Mouse (Mus musculus) MEL (cell line): ENCODE results near the gene Edc3. TPM values are rescaled to one million over a fixed set of nuclear protein-coding genes. Genes with fewer than 3 reads are reported as not detected.

Experiments used
- DNase-seq: peaks from one replicate; pipeline ENCODE4 v3.0.0; 2011; ENCODE audit warnings: low read depth, low spot score
- H3K27ac ChIP-seq: 2 replicates; pipeline ENCODE4 v1.5.1; 2012; ENCODE audit warnings: low read depth, mild to moderate bottlenecking, control low read depth, low read length, moderate library complexity; ENCODE audit not compliant: control insufficient read depth
- H3K27me3 ChIP-seq, 2 experiments: fragments of 150-350 bp in 1 of 2; sonication (generic) in 1 of 2; 2 replicates each; pipeline ENCODE4 v1.6.1; 2012; ENCODE audit warnings: low read length in 2 of 2, mild to moderate bottlenecking in 2 of 2, improper control_type of control experiment in 1 of 2, moderate library complexity in 1 of 2; ENCODE audit not compliant: insufficient read depth in 2 of 2, control insufficient read depth in 1 of 2
- H3K36me3 ChIP-seq, 2 experiments: 2 replicates each; pipeline ENCODE4 v1.6.1; 2012 to 2014; ENCODE audit warnings: low read length in 2 of 2, improper control_type of control experiment in 1 of 2, inconsistent platforms in 1 of 2, mild to moderate bottlenecking in 1 of 2; ENCODE audit not compliant: insufficient read depth in 2 of 2, control insufficient read depth in 1 of 2
- H3K4me1 ChIP-seq, 2 experiments: fragments of 150-350 bp in 1 of 2; sonication (generic) in 1 of 2; 2 replicates each; pipeline ENCODE4 v1.6.1; 2012; ENCODE audit warnings: low read length in 2 of 2, improper control_type of control experiment in 1 of 2, mild to moderate bottlenecking in 1 of 2; ENCODE audit not compliant: insufficient read depth in 2 of 2, control insufficient read depth in 1 of 2
- H3K4me3 ChIP-seq, 2 experiments: fragments of 150-350 bp in 1 of 2; sonication (generic) in 1 of 2; 2 replicates each; pipeline ENCODE4 v1.5.1; 2012; ENCODE audit warnings: low read depth in 2 of 2, low read length in 2 of 2, mild to moderate bottlenecking in 2 of 2, moderate library complexity in 2 of 2, control low read depth in 1 of 2, improper control_type of control experiment in 1 of 2; ENCODE audit not compliant: control insufficient read depth in 1 of 2, insufficient read depth in 1 of 2
- H3K79me2 ChIP-seq: 2 replicates; pipeline ENCODE4 v1.6.1; 2012; ENCODE audit warnings: mild to moderate bottlenecking, low read length, moderate library complexity; ENCODE audit not compliant: control insufficient read depth, poor library complexity, insufficient read depth
- H3K9ac ChIP-seq: 2 replicates; pipeline ENCODE4 v1.6.1; 2012; ENCODE audit warnings: low read depth, mild to moderate bottlenecking, control low read depth, low read length, moderate library complexity; ENCODE audit not compliant: control insufficient read depth, poor library complexity, severe bottlenecking
- H3K9me3 ChIP-seq: fragments of 150-350 bp; sonication (generic); replicated peaks from 2 replicates; pipeline ENCODE4 v1.6.1; 2012; ENCODE audit warnings: mild to moderate bottlenecking, low read length, improper control_type of control experiment, moderate library complexity; ENCODE audit not compliant: insufficient read depth
- CHD1 ChIP-seq: IDR thresholded peaks from 2 replicates; pipeline ENCODE4 v1.6.1; 2012; ENCODE audit warnings: low read depth, mild to moderate bottlenecking, inconsistent platforms, low read length, improper control_type of control experiment
- CTCF ChIP-seq, 3 experiments: IDR thresholded peaks in 2 of 3; conservative IDR thresholded peaks in 1 of 3; 2 replicates each; pipeline ENCODE4 v1.5.1; 2011 to 2012; ENCODE audit warnings: low read length in 3 of 3, low read depth in 2 of 3, mild to moderate bottlenecking in 2 of 3, improper control_type of control experiment in 1 of 3, inconsistent platforms in 1 of 3, mixed read lengths in 1 of 3, moderate library complexity in 1 of 3; ENCODE audit not compliant: control insufficient read depth in 1 of 3, insufficient read depth in 1 of 3, poor library complexity in 1 of 3, severe bottlenecking in 1 of 3
- E2F4 ChIP-seq: IDR thresholded peaks from 2 replicates; pipeline ENCODE4 v1.6.1; 2011; ENCODE audit warnings: low read depth, low read length, improper control_type of control experiment, borderline replicate concordance
- EP300 ChIP-seq, 2 experiments: IDR thresholded peaks; 2 replicates each; pipeline ENCODE4 v1.6.1; 2011; ENCODE audit warnings: improper control_type of control experiment in 2 of 2, low read length in 2 of 2, low read depth in 1 of 2, mild to moderate bottlenecking in 1 of 2
- GABPA ChIP-seq: IDR thresholded peaks from 2 replicates; pipeline ENCODE4 v1.6.1; 2012; ENCODE audit warnings: low read depth, mild to moderate bottlenecking, inconsistent platforms, low read length, improper control_type of control experiment, moderate library complexity
- JUND ChIP-seq: IDR thresholded peaks from 2 replicates; pipeline ENCODE4 v1.6.1; 2011; ENCODE audit warnings: low read depth, mild to moderate bottlenecking, improper control_type of control experiment, low read length
- MAFK ChIP-seq: IDR thresholded peaks from 2 replicates; pipeline ENCODE4 v1.6.1; 2011; ENCODE audit warnings: low read depth, mild to moderate bottlenecking, low read length, improper control_type of control experiment, borderline replicate concordance
- MAX ChIP-seq: IDR thresholded peaks from 2 replicates; pipeline ENCODE4 v1.6.1; 2011; ENCODE audit warnings: low read length, improper control_type of control experiment
- MAZ ChIP-seq: IDR thresholded peaks from 2 replicates; pipeline ENCODE4 v1.6.1; 2012; ENCODE audit warnings: low read depth, mild to moderate bottlenecking, inconsistent platforms, low read length, improper control_type of control experiment
- MEF2A ChIP-seq: IDR thresholded peaks from 2 replicates; pipeline ENCODE4 v1.6.1; 2014; ENCODE audit warnings: low read depth, mild to moderate bottlenecking, inconsistent platforms, low read length, improper control_type of control experiment; ENCODE audit not compliant: poor library complexity, insufficient replicate concordance, severe bottlenecking; ENCODE audit errors: extremely low read depth
- MXI1 ChIP-seq: IDR thresholded peaks from 2 replicates; pipeline ENCODE4 v1.6.1; 2011; ENCODE audit warnings: mild to moderate bottlenecking, low read depth, low read length, improper control_type of control experiment
- MYB ChIP-seq: IDR thresholded peaks from 2 replicates; pipeline ENCODE4 v1.6.1; 2011; ENCODE audit warnings: mild to moderate bottlenecking, low read depth, low read length, improper control_type of control experiment
- MYC ChIP-seq: IDR thresholded peaks from 2 replicates; pipeline ENCODE4 v1.6.1; 2011; ENCODE audit warnings: low read depth, mild to moderate bottlenecking, low read length, improper control_type of control experiment, moderate library complexity
- NELFE ChIP-seq: IDR thresholded peaks from 2 replicates; pipeline ENCODE4 v1.6.1; 2011; ENCODE audit warnings: low read depth, low read length, improper control_type of control experiment
- NRF1 ChIP-seq: IDR thresholded peaks from 2 replicates; pipeline ENCODE4 v1.6.1; 2014; ENCODE audit warnings: low read depth, mild to moderate bottlenecking, inconsistent platforms, low read length, improper control_type of control experiment, moderate library complexity; ENCODE audit not compliant: poor library complexity, insufficient read depth, severe bottlenecking
- RCOR1 ChIP-seq: IDR thresholded peaks from 2 replicates; pipeline ENCODE4 v1.6.1; 2012; ENCODE audit warnings: low read depth, mild to moderate bottlenecking, inconsistent platforms, low read length, improper control_type of control experiment
- SIN3A ChIP-seq: IDR thresholded peaks from 2 replicates; pipeline ENCODE4 v1.6.1; 2012; ENCODE audit warnings: low read length, improper control_type of control experiment, inconsistent platforms
- TBP ChIP-seq: IDR thresholded peaks from 2 replicates; pipeline ENCODE4 v1.8.0; 2011; ENCODE audit warnings: low read depth, low read length, improper control_type of control experiment
- TCF12 ChIP-seq: IDR thresholded peaks from 2 replicates; pipeline ENCODE4 v1.6.1; 2014; ENCODE audit warnings: low read depth, mild to moderate bottlenecking, inconsistent platforms, low read length, improper control_type of control experiment, moderate library complexity
- polyA plus RNA-seq, 2 experiments: library from polyadenylated mRNA; stranded (reverse) in 1 of 2; unstranded in 1 of 2; fragments of >175 nt in 1 of 2; fragments of >200 nt in 1 of 2; gene quantifications; 2 replicates each; pipeline versions ENCODE4 v1.2.1 to v1.2.4; 2012; ENCODE audit warnings: low replicate concordance in 2 of 2, low read depth in 1 of 2; ENCODE audit not compliant: insufficient read length in 2 of 2, insufficient read depth in 1 of 2, missing spikeins in 1 of 2
- total RNA-seq: library from RNA; depleted of rRNA; stranded (reverse); fragments of 300-350 nt; gene quantifications from 2 replicates; pipeline ENCODE4 v1.2.3, GENCODE M21; 2012

Edc3 gene
- total and polyA plus RNA-seq, 3 experiments: 7.2 to 25.7 TPM; not detected in 1

DNA sequence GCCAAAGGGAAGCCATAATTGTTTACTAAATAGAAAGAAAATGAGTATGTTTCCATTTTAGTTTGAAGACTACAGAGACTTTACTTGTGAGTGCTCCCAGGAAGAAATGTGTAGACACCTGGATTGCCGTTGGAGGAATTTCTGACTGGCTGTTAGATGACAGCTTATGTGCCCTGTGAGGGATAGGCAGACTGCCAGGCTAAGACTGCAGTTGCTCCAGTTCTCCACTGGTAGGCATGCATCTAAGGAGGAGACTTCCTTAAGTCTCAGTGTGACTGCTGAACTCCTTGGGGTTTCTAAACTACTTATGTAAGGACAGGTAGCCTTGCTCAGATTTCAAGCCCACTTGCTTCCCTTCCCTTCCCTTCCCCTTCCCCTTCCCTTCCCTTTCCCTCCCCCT is 20.0 kb downstream of the Edc3 start:
- peaks cover 0 to 22% of the 10 kb centered on the region in 2 experiments; a peak in 2 of 4 replicates for H3K36me3 ChIP-seq
- H3K9ac ChIP-seq: no peak overlapping the region
- no peak overlapping the region for H3K4me3 ChIP-seq
- H3K27ac ChIP-seq: no peak overlapping the region
- no peaks in the 10 kb centered on the region for H3K4me1 ChIP-seq
- no peaks in the 10 kb centered on the region for H3K27me3 ChIP-seq
- peak; percentile 31 for DNase-seq
- no peaks in the 10 kb centered on the region for H3K9me3 ChIP-seq
- peaks cover 8% of the 10 kb centered on the region; the same call in 1 of the 2 replicates for H3K79me2 ChIP-seq
- TF ChIP-seq MAX: no peak
- peak in 2 of 3 experiments; percentile 5 to 18; a peak in 2 of 6 replicates for TF ChIP-seq CTCF (IDR thresholded peaks at IDR 0.05 in 2 of 3, conservative IDR thresholded peaks at IDR 0.05 in 1 of 3; ENCODE audit: control insufficient read depth in 1 of 3, insufficient read depth in 1 of 3, low read depth in 2 of 3, low read length in 3 of 3, poor library complexity in 1 of 3, severe bottlenecking in 1 of 3)
- no peak for TF ChIP-seq E2F4

DNA sequence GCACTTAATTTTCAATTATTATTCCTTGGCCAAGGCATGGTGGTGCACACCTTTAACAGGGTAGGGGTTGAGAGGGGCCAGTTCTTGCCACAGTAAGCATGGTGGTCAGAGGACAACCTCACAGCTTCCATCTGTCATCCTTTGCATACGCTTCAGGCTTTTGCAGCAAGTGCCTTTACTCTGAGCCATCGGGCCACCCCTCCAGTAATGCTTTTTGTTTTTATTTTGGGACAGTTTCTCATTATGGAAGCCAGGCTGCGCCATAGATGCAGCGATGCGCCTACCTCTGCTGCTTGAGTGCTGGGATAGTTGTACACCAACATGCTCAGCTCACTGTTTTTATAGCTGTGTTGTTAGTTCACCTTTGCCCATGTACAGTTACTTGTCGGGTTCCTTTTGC is 25.3 kb downstream of the Edc3 start:
- Histone ChIP-seq H3K27ac (no peak overlapping the region), H3K27me3 (no peaks in the 10 kb centered on the region), H3K9me3 (no peaks in the 10 kb centered on the region), H3K4me1 (no peaks in the 10 kb centered on the region; a peak in 1 of 4 replicates), H3K4me3 (no peak overlapping the region), H3K79me2 (peaks cover 4% of the 10 kb centered on the region; the same call in 1 of the 2 replicates), H3K9ac (no peak overlapping the region), H3K36me3 (peaks cover 0 to 8% of the 10 kb centered on the region in 2 experiments; a peak in 3 of 4 replicates)
- no peak for DNase-seq
- TF ChIP-seq TBP (no peak), RCOR1 (no peak), EP300 (IDR thresholded peaks at IDR 0.05; ENCODE audit: low read depth in 1 of 2, low read length in 2 of 2) (no peak), TCF12 (no peak), MAFK (no peak), MYC (no peak), NELFE (no peak), MAZ (no peak), MEF2A (no peak), MAX (no peak), NRF1 (no peak), CHD1 (no peak), SIN3A (no peak), MXI1 (no peak), GABPA (no peak), JUND (no peak), MYB (no peak)
